Mouse (Mus musculus) kidney, postnatal 4 days (tissue): Measurements from ENCODE around the gene Zbtb9.

Source experiments
- DNase-seq, 2 experiments: peaks; one replicate each; pipeline ENCODE4 v3.0.0; 2021; ENCODE audit warnings: mixed read lengths in 2 of 2

The Zbtb9 gene

GRCm38 (mm10) chr17:27017564-27018499, 44.9 kb downstream of the Zbtb9 start:
- peak; percentile 94 to 95 for DNase-seq

GRCm38 (mm10) chr17:27018555-27019196, 45.7 kb downstream of the Zbtb9 start:
- DNase-seq = peak in 1 of 2 experiments; percentile 40

GRCm38 (mm10) chr17:27021076-27021475, 48.1 kb downstream of the Zbtb9 start:
- DNase-seq = no peak

- no peak for DNase-seq
Measured at GRCm38 (mm10) chr17:27021736-27022135, 48.8 kb downstream of the Zbtb9 start.

DNA sequence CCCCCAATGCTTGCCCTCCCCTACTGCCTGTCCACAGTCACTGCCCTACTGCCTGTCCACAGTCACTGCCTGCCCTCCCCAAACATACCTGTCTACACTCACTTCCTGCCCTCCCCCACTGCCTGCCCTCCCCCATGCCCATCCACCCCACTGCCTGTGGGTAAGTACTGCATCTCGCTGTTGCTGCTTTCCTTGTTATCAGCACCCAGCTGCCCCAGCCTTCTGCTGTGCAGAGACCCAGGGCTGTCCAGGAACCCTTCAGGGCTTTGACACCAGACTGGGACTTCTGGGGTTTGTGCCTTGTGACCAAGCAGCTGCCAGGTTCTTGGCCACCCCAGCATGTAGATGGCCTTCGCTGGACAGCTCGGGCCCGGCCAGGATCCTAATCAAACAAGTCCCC, 50.4 kb downstream of the Zbtb9 start:
- DNase-seq = no peak

DNA sequence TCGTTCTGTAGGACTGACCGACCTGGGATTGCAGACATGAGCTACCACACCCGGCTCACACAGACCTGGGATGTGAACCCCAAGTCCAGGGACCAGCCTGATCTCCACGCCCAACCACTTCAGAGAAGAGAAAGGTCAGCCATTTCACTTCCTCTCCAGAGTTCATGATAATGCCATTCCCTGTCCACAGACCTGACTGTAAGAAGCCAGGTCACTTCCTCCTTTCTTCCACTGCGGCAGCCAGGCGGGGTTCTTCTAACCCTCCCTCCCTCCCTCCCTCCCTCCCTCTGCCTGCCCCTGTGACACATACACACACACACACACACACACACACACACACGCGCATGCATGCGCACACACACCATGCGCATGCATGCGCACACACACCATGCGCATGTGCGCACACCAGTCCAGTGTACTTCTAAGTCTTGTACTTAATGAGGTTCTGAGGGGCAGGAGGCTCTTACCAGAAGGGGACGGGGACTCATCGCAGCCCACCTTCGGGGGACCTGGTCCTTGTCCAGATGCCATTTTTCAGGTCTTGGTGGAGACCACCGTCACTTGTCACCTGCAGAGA, 52.4 kb downstream of the Zbtb9 start:
- no peak for DNase-seq

DNA sequence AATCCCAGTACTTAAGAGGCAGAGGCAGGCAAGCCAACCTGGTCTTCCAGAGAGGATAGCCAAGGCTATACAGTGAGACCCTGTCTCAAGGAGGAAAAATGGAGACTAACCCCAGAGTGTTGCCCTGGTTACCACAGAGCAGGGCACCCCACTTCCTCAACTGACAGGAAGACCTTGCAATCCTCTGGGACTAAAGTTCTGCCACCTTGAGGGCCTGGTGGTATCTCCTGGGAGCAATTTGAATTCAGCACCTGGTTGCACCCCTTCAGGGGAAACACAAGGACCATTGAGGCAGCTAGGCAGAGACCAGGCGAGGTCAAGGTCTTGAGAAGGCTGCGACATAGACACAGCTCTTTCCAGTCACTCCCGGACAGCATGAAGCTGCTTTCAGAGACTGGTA, 53.0 kb downstream of the Zbtb9 start:
- no peak for DNase-seq

DNA sequence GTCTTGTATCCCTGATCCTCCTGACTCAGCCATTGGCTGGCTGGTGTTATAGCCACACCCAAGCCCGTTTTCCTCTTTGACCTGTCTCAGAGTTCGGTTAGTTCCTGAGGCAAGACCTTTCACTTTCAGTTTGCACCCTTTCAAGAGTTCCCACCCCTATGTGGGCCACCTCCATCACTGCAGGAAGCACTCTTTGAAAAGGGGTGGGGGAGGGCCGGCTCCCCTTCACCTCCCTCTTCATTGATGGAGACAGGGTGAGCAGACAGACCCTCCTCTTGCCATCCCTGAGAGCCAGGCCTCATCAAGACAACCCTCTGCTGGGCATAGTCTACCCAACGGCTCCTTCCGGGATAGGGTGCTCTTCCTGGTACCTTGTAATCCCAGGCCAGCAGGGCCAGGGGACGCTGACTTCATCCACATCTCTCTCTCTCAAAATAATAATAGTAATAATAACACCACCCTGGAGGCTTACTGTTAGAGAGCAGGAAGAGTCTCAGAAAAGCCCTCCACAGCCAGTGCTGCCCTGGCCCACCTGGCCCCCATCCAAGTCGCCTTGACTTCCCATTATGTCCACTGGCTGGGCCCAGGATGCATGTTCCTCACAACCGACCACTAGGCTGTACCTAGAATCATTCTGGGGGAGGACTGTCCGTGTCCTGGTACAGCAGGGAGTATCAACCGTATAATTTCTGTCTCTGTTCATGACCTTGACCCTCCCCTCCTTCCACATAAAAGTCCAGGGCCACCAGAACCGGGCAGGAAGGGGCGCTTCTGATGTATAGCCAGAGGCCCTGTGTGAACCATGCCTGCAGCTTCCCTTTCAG, 54.7 kb downstream of the Zbtb9 start:
- peak in 1 of 2 experiments; percentile 72 for DNase-seq

- DNase-seq = peak; percentile 94 to 96
Measured at GRCm38 (mm10) chr17:27028284-27028795, 55.4 kb downstream of the Zbtb9 start.

DNA sequence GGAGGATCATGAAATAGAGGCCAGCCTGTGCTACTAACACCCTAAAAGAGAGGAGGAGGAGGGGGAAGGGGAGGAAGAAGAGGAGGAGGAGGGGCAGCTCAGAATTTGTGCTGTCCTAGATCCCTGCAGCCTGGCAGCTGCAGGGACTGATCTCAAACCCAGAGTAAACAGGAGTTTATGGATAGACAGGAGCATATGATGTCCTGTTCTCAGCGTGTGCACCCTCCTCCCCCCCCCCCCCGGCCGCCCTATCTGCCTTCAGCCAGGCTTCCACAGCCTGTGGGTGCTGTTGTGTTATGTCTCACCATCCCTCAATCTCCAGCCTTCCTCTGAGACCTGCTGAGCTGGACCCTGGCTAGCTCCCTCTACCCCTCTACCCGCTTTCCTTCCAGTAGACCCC, 55.9 kb downstream of the Zbtb9 start, which contains the start of gene Bak1:
Gene Bak1, minus strand, starts transcription at position 101 of the 400 bp plus-strand sequence.
- DNase-seq = no peak

DNA sequence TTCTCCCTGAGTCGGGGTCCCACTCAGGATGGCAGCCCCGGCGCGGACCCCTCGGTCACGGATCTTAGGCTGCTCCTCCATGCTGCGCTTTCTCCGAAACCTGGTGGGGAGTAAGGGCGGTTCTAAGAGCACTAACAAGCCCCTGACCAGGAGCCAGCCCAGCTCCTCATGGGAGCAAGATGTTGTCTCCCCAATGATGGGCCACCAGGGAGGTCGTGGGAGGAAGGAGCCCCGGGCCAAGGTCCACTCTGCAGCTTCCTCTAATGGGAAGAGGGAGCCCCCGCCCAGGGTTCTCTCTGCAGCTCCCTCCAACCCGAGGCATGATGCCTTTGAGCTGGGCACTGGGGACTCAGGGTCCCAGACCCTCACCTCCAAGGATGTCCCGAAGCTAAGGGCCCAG, 56.5 kb downstream of the Zbtb9 start:
- no peak for DNase-seq

- no peak for DNase-seq
Measured at GRCm38 (mm10) chr17:27030896-27031295, 57.9 kb downstream of the Zbtb9 start.

DNA sequence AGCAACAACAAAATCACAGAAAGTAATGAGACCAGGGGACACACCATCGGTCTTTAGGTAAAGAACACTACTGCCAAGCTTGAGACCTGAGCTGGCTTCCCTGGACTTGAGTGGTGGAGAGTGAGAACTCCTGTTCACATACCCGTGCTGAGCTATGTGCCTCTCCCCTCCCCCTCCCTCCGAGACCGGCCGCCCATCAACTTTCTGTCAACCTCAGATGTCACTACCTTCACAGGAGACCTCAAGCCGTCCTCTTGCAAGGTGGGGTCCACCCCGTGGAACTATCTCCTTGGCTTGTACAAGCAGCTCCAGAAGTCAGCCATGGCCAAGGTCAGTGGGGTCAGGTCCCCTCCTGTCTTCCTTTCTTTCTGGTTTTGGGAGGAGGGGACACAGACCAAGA, 59.4 kb downstream of the Zbtb9 start:
- DNase-seq = no peak

DNA sequence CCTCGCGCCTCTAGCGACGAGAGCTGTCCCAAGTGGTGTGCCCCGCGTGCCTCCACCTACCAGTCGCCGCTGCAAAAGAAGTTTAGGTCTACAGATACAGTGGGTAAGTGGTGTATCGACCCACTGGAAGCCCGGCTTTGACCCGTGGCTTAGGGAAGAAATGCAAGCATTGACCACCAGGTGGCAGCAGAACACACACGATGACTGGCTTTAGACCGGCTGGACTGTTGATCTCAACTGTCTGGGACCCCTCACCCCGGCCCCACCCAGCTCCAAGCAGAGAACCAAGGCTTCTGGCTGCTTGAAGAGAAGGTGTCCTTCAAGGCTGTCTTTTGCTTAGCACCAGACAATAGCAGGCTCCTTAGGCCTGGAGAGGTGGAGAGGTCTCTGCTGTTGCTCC, 59.9 kb downstream of the Zbtb9 start:
- DNase-seq = peak; percentile 90 to 91

GRCm38 (mm10) chr17:27036465-27036864, 63.5 kb downstream of the Zbtb9 start:
- DNase-seq = peak in 1 of 2 experiments; percentile 37

DNA sequence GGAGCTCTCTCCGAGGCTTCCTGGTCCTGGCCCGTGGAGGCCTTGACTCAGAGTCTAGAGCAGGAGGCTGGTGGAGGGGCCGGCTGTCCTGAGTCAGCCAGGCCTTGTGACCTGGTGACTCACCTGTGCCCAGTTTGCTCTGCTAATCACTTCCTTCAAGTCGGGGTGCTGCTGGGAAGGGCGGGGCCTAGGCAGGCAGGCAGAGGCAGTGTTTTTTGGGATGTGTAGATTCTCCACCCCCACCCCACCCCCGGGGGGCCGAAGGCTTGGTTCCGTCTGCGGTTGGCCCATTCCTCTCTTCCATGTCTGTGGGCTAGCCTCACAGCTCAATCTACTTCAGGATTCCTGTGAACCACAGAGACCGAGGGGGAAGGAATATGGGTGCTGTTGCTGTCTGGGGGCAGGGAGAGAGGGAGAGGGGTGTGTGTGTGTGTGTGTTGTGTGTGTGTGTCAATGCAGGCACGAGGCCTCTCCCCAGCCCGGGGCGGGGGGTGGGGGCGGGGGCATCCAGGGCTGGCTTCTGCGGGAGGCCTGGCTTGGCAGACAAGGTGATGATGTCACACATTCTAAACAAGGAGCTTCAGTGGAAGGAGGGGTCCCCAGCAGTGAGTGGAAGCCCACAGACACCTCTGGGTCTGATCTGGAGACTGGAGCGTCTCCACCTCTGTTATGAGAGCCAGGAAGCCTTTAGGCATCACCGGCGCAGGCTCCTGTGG, 65.5 kb downstream of the Zbtb9 start:
- peak; percentile 20 to 50 for DNase-seq

DNA sequence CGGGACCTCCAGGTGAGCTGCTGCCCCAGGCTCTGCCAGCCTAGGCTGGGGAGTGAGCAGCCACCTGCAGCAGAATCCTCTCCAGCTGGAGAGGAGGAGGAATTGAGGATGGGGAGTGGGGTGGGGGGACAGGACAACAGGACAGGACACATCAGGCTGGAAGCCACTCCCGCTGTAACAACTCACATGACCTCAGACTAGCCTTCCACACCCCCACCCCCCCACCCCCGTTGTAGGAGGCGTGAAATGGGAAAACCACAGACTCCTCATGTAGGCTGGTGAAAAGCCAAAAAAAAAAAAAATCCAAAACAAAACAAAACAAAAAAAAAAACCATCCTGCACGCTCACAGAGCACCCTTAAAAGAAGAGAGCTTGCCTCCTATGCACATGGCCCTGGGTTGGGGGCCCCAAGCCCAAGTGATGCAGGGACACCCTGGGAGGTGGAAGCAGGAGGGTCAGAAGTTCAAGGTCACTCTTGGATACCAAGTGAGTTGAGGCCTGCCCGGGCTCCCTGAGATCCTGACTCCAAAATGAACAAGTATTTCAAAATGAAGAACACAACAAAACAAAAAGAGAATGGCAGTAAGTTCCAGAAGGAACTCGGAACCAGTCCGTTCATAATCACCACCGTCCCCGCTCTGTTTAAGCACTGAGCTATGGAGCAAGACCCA, 66.6 kb downstream of the Zbtb9 start:
- peak in 1 of 2 experiments; percentile 32 for DNase-seq

GRCm38 (mm10) chr17:27040304-27041045, 67.5 kb downstream of the Zbtb9 start:
- DNase-seq = peak; percentile 79 to 87

DNA sequence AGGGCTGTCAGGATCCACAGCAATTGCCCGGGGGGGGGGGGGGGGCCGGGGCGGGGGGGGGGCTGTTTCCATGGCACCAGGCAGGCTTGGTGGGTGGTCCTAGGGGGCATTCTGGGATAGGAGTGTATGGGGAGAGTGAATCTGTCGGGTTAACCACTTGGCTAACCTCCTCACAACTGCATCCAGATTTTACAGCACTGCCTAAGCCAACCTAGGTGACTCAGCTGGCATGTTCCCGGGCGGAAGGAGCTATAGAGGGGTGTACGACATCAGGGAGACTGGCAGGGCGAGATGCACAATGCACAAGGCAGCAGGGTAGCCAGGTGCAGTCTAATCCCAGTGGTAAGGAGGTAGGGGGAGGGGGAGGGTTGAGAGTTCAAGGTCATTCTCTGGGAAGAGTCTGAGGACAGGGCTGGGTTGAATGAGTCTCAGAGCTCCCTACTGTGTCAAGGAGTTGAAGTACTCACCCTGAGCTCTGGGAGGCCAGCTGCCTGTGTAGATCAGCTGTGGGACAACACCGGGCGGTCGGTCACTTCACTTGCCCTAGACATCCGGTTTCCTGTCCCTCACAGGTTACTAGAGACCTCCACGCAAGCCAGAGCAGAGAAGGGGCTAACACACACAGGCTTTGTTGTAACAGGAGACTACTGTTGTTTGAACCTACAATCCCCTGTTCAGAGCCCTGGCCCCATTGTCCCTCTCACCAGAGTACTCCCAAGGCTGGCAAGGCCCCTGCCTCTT, 68.2 kb downstream of the Zbtb9 start:
- DNase-seq = peak; percentile 33 to 47

DNA sequence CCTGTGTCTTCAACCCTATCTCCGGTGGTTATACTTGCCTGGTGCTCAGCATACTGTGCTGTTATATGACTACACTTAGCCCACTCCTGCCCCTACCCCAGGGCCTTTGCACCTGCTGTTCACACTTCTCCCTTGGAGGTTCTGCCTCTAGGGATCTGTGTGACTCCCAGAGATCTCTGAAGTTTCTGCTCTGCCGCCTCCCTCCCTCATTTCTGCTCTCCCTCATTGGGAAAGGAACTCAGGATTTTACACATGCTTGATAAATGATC, 68.8 kb downstream of the Zbtb9 start:
- DNase-seq = no peak
